17 mouse cellular contexts compared by ENCODE assay signal in the genomic region with DNA sequence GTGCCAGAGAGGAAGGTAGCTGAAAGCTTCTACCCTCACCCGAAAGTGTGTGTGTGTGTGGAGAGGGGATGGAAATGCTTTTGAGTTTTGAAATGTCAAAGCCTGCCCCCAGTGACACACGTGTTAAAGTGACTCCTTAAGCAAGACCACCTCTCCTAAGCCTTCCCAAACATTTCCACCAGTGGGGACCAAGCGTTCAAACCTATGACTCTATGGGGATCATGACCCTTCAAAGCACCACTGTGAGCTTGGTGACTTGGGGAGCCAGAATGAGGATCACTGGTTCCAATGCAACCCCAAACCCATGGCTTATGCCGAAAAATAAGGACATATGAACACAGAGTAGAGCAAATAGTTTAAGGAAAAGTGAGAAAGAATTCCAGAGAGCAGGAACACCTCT. TPM values are rescaled to one million over a fixed set of nuclear protein-coding genes. Genes with fewer than 3 reads are reported as not detected.
"Had no signal": no experiment of that assay in that cellular context is flagged by ENCODE, and none has a peak within 500 bp of the region (broad histone marks: within the 10 kb centered on the region; RNA-seq: fewer than 3 reads in every experiment).

No protein-coding gene starts in this region.

- DNase-seq: kidney, postnatal 10 days; layer of hippocampus, postnatal 36 days; retina, postnatal 1 day; right cerebral cortex, postnatal 25 days; spleen, adult 18-20 months; thymus, postnatal 25 days had no signal

- H3K27ac ChIP-seq: kidney, embryonic 15.5 days; left cerebral cortex, adult 2 months; liver, embryonic 14.5 days; midbrain, embryonic 10.5 days; midbrain, embryonic 13.5 days; neural tube, embryonic 13.5 days; stomach, embryonic 15.5 days had no signal

- ATAC-seq: midbrain, embryonic 13.5 days; midbrain, embryonic 16.5 days had no signal

- H3K4me1 ChIP-seq: midbrain, embryonic 10.5 days; midbrain, embryonic 13.5 days; stomach, embryonic 15.5 days had no signal

- H3K4me2 ChIP-seq: kidney, embryonic 15.5 days; midbrain, embryonic 13.5 days; neural tube, embryonic 13.5 days; stomach, embryonic 15.5 days had no signal

- H3K4me3 ChIP-seq: kidney, embryonic 15.5 days; left cerebral cortex, adult 2 months; megakaryocyte, embryonic 14.5 days; midbrain, embryonic 10.5 days; midbrain, embryonic 13.5 days; myocyte; neural tube, embryonic 13.5 days; stomach, embryonic 15.5 days had no signal

- H3K27me3 ChIP-seq: kidney, embryonic 15.5 days; megakaryocyte, embryonic 14.5 days; midbrain, embryonic 13.5 days; neural tube, embryonic 13.5 days; stomach, embryonic 15.5 days had no signal

- H3K9me3 ChIP-seq: kidney, embryonic 15.5 days; megakaryocyte, embryonic 14.5 days; midbrain, embryonic 10.5 days; midbrain, embryonic 13.5 days; neural tube, embryonic 13.5 days; stomach, embryonic 15.5 days had no signal

- H3K9ac ChIP-seq: kidney, embryonic 15.5 days; liver, embryonic 14.5 days; midbrain, embryonic 13.5 days; neural tube, embryonic 13.5 days; stomach, embryonic 15.5 days had no signal

- H3K36me3 ChIP-seq: kidney, embryonic 15.5 days; midbrain, embryonic 10.5 days; midbrain, embryonic 13.5 days; neural tube, embryonic 13.5 days; stomach, embryonic 15.5 days had no signal

RNA-seq across cellular contexts. Expression of gene Tmem100, which starts 33.7 kb away (rescaled TPM):
- total RNA-seq: monocyte, adult 5-6 weeks had no signal
- polyA plus RNA-seq: myocyte had no signal
